Mouse (Mus musculus) right cerebral cortex, postnatal 25 days (tissue): ENCODE results near the gene Cyba.

ENCODE experiments used
- DNase-seq: peaks from one replicate; pipeline ENCODE4 v3.0.0; 2022

Gene Cyba

GRCm38 (mm10) chr8:122432443-122433268 is at the start of gene Cyba:
Cyba (minus strand) TSS chr8:122432930.
- no peak for DNase-seq

GRCm38 (mm10) chr8:122482448-122482847 is 49.7 kb upstream of the Cyba start:
- no peak for DNase-seq

- peak; percentile 94 for DNase-seq
These were observed 43.0 kb upstream of the Cyba start, which contains the start of the genes Rnf166 and Ctu2 for GRCm38 (mm10) chr8:122475580-122476320. Rnf166 (minus strand) TSS chr8:122476064. Ctu2 (plus strand) TSS chr8:122476143.

GRCm38 (mm10) chr8:122474951-122475560 is 42.3 kb upstream of the Cyba start:
- peak; percentile 25 for DNase-seq

GRCm38 (mm10) chr8:122473911-122474421 is 41.2 kb upstream of the Cyba start:
- DNase-seq = no peak

GRCm38 (mm10) chr8:122470691-122471090 is 38.0 kb upstream of the Cyba start:
- no peak for DNase-seq

- DNase-seq = no peak
These were observed 37.2 kb upstream of the Cyba start for GRCm38 (mm10) chr8:122469965-122470364.

GRCm38 (mm10) chr8:122469407-122469806 is 36.7 kb upstream of the Cyba start:
- DNase-seq = no peak

GRCm38 (mm10) chr8:122467816-122468215 is 35.1 kb upstream of the Cyba start:
- DNase-seq = no peak

- no peak for DNase-seq
These were observed 32.3 kb upstream of the Cyba start for GRCm38 (mm10) chr8:122464985-122465384.

GRCm38 (mm10) chr8:122463651-122464640 is 31.2 kb upstream of the Cyba start:
- DNase-seq = no peak

- DNase-seq = no peak
These were observed 29.8 kb upstream of the Cyba start for GRCm38 (mm10) chr8:122462510-122462909.

GRCm38 (mm10) chr8:122461473-122462148 is 28.9 kb upstream of the Cyba start:
- peak; percentile 79 for DNase-seq

GRCm38 (mm10) chr8:122460524-122461472 is 28.1 kb upstream of the Cyba start, which contains the start of gene Snai3:
Snai3 (minus strand) TSS chr8:122460733.
- no peak for DNase-seq

- no peak for DNase-seq
These were observed 27.3 kb upstream of the Cyba start for GRCm38 (mm10) chr8:122459990-122460389.

GRCm38 (mm10) chr8:122459218-122459900 is 26.6 kb upstream of the Cyba start:
- no peak for DNase-seq

- DNase-seq = no peak
These were observed 24.4 kb upstream of the Cyba start for GRCm38 (mm10) chr8:122457171-122457570.

- DNase-seq = no peak
These were observed 21.7 kb upstream of the Cyba start for GRCm38 (mm10) chr8:122454409-122454808.

GRCm38 (mm10) chr8:122452154-122452553 is 19.4 kb upstream of the Cyba start:
- DNase-seq = no peak
